Mouse (Mus musculus) liver, embryonic 14.5 days (tissue): ENCODE data around the gene 1700034J05Rik.

Experiments used
- CTCF ChIP-seq: IDR thresholded peaks from 2 replicates; pipeline ENCODE4 v1.5.1; 2016; ENCODE audit warnings: antibody characterized with exemption, low read depth, control low read depth
- EP300 ChIP-seq: IDR thresholded peaks from 2 replicates; pipeline ENCODE4 v1.6.1; 2016; ENCODE audit warnings: antibody characterized with exemption, low read depth

DNA sequence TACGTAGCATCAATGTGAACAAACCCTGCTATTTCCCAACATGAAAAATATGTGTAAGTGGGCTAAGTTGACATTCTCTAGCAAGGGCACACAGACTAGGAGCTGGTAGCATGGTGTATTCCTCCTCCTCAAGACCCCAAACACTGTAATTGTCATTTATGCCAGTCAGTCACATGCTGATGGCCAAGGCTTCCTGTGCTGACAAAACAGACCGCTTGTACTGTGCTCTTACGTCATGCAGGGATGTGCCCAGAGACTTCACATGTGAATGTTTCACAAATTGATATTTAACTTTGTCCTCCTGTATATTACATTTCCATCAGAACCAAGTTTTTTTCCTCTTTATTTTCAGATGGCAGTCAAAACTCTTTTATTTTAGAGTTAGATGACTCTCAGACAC is 36.8 kb downstream of the 1700034J05Rik start:
- no peak for TF ChIP-seq EP300
- no peak for TF ChIP-seq CTCF
